Mouse (Mus musculus): ENCODE measurements around the gene Ucp3. TPM values are rescaled to one million over a fixed set of nuclear protein-coding genes. Genes with fewer than 3 reads are reported as not detected.

Gene Ucp3
- polyA plus RNA-seq, 1 experiment: 107 TPM

DNA sequence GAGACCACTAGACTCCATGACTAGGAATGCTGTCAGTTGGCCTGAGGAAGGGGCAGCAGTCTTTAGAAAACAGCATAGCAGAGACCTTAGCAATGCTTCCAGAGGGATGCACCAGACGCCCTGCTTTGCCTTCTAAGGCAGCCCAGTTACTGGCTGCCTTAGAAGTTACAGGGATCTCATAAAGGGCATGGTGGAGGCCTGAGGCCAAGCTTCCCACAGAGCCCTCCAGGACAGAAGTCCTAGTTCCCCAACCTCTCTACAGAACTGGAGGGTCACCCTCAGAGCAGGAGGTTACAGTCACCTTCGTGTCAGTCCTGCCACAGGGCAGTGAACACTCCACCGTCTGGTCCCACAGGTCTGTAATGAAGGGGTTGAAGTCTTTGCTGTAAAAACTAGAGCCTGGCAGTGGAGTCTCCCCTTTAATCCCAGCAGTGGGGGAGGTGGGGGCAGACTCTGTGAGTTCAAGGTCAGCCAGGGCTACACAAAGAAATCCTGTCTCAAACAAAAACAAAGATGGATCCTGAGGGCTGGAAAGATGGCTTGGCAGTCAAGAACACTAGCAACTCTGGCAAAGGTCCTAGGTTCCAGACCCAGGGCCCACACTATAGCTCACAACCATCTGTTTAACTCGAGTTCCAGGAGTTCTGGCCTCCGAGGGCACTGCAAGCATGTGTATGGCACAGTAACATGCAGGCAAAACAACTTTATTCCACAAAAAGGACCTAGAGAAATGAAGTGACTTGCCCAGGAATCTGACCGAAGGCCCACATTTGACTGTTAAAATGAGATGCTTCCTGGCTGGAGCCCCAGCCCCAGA, 28.4 kb downstream of the Ucp3 start:
- H3K4me1 ChIP-seq (ENCODE audit: control insufficient read depth, insufficient read depth, insufficient read length, low read length): peaks cover 3% of the 10 kb centered on the region; the same call in 1 of the 2 replicates
- no peak overlapping the region for H3K27ac ChIP-seq (replicated peaks; ENCODE audit: low read depth, low read length)
- H3K4me3 ChIP-seq (ENCODE audit: insufficient read depth, low read depth, low read length): no peak overlapping the region

DNA sequence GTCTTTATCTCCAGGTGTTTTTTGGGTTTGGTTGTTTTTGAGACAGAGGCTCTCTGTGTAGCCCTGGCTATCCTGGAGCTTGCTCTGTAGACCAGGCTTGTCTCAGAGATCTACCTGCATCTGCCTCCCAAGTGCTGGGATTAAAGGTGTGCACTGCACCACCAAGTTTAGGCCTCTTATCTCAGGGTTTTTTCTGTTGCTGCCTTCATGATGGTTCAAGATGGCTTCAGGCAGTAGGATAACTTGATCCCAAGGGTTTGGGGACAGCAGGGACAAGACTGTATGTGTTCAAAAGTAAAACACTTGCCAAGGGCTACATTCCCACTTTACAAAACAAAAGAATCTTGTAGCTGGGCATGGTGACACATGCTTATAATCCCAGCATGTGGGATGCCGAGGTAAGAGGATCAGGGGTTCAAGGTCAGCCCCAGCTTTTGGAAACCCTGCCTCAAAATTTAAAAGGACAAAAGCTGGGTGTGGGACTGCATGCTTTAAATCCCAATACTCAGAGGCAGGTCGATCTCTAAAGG, 29.1 kb downstream of the Ucp3 start:
- Histone ChIP-seq H3K27ac (replicated peaks; ENCODE audit: low read depth, low read length) (no peak overlapping the region), H3K4me1 (ENCODE audit: control insufficient read depth, insufficient read depth, insufficient read length, low read length) (peaks cover 3% of the 10 kb centered on the region; the same call in 1 of the 2 replicates)

DNA sequence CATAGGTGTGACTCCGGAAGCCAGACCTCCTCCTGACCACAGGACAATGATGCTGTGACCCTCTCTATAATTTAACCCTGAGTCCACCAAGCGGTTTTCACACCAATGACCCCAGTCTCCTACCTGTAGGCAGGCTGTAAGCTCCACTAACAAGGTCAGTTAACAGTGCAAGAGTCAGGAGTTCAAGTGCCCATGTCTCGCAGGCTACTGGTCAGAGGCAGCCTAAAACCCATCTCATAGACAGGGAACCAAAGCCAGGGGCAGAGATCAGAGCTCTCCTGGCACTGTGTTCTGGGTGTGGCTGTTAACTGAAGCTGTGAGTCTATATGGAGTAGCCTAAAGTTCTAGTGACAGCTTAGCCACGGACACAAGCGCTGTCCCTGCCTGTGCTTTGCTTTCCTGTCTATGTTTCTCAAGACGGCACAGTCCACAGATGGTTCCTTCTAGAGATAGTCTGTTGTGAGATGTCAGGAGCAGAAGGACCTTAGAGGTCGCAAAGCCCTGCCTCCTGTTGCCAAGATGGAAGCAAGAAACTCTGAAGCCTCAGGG, 29.7 kb downstream of the Ucp3 start:
- H3K4me3 ChIP-seq (ENCODE audit: insufficient read depth, low read depth, low read length): no peak overlapping the region
- H3K4me1 ChIP-seq (ENCODE audit: control insufficient read depth, insufficient read depth, insufficient read length, low read length): peaks cover 3% of the 10 kb centered on the region; the same call in 1 of the 2 replicates
- no peak overlapping the region for H3K27ac ChIP-seq (replicated peaks; ENCODE audit: low read depth, low read length)

More for the DNA sequence above, 29.1 kb downstream of the Ucp3 start:
- H3K4me3 ChIP-seq (ENCODE audit: insufficient read depth, low read depth, low read length): no peak overlapping the region

DNA sequence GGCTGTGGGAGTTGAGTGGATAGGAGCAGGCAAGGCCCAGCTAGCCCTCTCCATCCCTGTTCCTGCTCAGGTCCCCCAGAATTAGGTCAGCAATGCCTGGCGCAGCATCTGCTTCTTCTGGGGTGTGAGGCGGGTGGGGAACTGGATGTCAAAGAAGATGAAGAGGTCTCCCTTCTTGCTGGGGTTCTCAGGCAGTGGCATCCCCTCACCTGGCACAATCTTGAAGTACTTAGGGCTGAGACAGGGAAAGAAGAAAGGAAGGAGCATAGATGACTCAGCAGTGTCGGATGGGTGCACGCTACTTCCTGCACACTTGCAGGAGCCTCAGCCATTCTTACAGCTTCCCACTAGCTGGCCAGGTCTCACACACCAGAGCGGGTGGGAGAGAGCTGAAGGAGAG, 30.3 kb downstream of the Ucp3 start:
- H3K4me1 ChIP-seq (ENCODE audit: control insufficient read depth, insufficient read depth, insufficient read length, low read length): peaks cover 3% of the 10 kb centered on the region; the same call in 1 of the 2 replicates
- H3K4me3 ChIP-seq (ENCODE audit: insufficient read depth, low read depth, low read length): no peak overlapping the region
- H3K27ac ChIP-seq (replicated peaks; ENCODE audit: low read depth, low read length): no peak overlapping the region

DNA sequence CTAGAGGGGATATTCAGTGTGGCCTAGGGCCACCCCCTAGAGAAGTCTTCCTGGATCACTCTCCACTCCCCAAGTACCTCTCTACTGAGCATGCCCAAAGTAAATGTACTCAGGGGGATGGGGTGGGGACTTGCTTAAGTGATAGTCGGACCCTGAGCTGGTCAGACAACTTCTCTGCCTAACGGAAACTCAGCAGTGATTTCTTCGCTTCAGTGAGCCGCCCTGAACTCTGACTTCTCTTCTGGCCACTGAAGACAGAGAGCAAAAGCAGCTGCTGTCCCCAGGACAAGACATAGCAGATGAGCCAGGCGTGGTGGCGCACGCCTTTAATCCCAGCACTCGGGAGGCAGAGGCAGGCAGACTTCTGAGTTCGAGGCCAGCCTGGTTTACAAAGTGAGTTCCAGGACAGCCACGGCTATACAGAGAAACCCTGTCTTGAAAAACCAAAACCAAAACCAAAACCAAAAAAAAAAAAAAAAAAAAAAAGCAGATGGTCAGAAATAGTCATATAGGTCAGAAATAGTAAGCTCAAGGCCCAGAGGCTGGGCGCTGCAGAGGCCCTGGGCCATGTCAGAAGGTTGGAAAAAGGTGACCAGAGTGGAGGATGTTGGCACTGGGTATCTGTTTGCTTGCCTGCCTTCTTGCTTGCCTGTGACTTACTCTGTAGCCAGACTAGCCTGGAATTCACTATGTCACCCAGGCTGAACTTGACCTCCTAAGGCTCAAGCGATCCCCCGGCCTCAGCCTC, 32.1 kb downstream of the Ucp3 start:
- Histone ChIP-seq H3K27ac (replicated peaks; ENCODE audit: low read depth, low read length) (no peak overlapping the region), H3K4me1 (ENCODE audit: control insufficient read depth, insufficient read depth, insufficient read length, low read length) (peaks cover 3% of the 10 kb centered on the region; the same call in 1 of the 2 replicates), H3K4me3 (ENCODE audit: insufficient read depth, low read depth, low read length) (no peak overlapping the region)

DNA sequence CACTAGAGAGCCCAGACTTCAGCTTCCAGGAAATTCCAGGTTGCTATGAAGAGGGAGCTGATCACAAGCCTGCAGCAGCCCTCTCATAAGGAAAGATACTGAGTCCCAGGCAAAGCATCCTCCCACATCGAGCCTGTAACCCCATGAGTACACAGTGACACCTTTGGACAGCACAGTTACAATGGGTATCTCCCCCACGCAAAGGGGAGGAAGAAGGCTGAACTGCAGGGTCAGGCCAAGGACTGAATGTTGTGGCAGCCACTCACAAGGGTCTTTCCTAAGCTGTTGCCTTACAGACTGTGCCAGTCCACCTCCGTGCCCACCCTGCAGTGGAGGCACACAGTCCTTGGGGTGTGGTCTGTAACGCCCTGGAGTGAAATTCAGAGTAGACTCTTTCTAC, 33.7 kb downstream of the Ucp3 start:
- Histone ChIP-seq H3K27ac (replicated peaks; ENCODE audit: low read depth, low read length) (no peak overlapping the region), H3K4me3 (ENCODE audit: insufficient read depth, low read depth, low read length) (no peak overlapping the region), H3K4me1 (ENCODE audit: control insufficient read depth, insufficient read depth, insufficient read length, low read length) (no peaks in the 10 kb centered on the region)

DNA sequence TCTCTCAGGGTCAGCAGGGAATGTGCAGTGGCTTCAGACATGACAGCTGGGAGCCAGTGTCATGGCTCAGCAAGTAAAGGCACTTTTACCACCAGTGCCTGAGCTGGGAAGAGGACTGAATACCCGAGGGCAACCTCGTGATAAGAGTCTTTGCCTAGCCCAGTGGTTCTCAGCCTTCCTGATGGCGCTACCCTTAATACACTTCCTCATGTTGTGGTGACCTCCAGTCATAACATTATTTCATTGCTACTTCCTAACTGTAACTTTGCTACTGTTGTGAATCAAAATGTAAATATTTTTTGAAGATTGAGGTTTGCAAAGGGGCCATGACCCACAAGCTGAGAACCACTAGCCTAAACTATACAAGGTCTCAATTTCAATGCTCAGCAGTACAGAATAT, 35.9 kb downstream of the Ucp3 start:
- Histone ChIP-seq H3K4me3 (ENCODE audit: insufficient read depth, low read depth, low read length) (no peak overlapping the region), H3K27ac (replicated peaks; ENCODE audit: low read depth, low read length) (no peak overlapping the region)

DNA sequence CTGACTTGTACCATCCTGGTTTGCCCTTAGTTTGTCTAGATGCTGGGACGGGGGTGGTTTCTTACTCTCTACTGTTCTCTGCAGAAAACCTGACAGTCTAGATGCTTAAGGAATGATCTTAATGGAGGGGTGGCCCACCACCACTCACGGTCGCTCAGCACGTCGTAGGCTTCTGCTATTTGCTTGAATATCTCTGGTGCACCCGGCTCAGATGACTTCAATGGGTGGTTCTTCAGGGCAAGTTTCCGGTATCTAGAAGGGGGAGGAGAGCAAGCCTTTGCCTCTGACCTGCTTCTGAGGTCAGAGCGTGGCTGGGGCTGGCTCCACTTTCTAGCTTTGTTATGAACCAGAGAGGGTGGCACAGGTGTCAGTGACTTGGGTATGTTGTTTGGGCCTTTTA, 38.8 kb downstream of the Ucp3 start:
- H3K27ac ChIP-seq (replicated peaks; ENCODE audit: low read depth, low read length): no peak overlapping the region
- H3K4me1 ChIP-seq (ENCODE audit: control insufficient read depth, insufficient read depth, insufficient read length, low read length): no peaks in the 10 kb centered on the region
- no peak overlapping the region for H3K4me3 ChIP-seq (ENCODE audit: insufficient read depth, low read depth, low read length)

More for the DNA sequence above, 35.9 kb downstream of the Ucp3 start:
- no peaks in the 10 kb centered on the region for H3K4me1 ChIP-seq (ENCODE audit: control insufficient read depth, insufficient read depth, insufficient read length, low read length)

DNA sequence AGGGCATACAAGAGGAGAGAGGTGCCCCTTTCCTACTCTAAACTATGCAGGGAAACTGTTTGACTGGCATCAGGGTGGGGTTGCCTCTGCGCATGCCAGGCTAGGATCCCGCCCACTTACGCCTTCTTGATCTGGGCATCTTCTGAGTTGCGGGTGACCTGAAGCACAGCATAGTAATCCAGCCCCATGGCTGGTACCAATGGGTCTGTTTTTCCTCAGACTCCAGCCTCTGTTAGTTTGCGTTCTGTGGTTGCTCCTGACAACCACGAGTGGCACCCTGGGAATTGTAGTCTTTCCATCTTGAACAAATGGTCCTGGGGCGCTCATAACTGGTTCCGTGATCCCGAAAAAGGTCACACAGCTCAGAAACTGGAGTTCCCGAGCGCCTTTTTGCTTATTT, 41.8 kb downstream of the Ucp3 start, which contains the start of gene Dnajb13:
Gene Dnajb13, minus strand, starts transcription at position 388 of the 400 bp plus-strand sequence.
- H3K4me3 ChIP-seq (ENCODE audit: insufficient read depth, low read depth, low read length): no peak within 1 kb of the TSS
- H3K4me1 ChIP-seq (ENCODE audit: control insufficient read depth, insufficient read depth, insufficient read length, low read length): no peaks in the 10 kb centered on the region
- no peak within 1 kb of the TSS for H3K27ac ChIP-seq (replicated peaks; ENCODE audit: low read depth, low read length)

DNA sequence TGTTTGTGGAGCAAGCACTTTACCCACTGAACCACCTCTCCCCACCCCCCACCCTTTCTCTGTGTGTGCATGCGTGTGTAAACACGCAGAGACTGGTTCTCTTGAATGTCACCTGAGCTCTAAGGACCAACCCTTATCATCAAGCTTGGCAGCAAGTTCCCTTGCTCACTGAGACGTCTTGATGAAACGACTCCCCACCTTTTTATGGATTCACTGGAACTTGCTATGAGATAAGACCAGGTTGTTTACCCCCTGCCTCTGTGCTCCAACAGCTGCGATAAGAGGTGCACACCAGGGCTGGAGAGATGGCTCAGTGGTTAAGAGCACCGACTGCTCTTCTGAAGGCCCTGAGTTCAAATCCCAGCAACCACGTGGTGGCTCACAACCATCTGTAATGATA, 47.4 kb downstream of the Ucp3 start:
- Histone ChIP-seq H3K4me1 (ENCODE audit: control insufficient read depth, insufficient read depth, insufficient read length, low read length) (no peaks in the 10 kb centered on the region), H3K27ac (replicated peaks; ENCODE audit: low read depth, low read length) (no peak overlapping the region), H3K4me3 (ENCODE audit: insufficient read depth, low read depth, low read length) (no peak overlapping the region)

DNA sequence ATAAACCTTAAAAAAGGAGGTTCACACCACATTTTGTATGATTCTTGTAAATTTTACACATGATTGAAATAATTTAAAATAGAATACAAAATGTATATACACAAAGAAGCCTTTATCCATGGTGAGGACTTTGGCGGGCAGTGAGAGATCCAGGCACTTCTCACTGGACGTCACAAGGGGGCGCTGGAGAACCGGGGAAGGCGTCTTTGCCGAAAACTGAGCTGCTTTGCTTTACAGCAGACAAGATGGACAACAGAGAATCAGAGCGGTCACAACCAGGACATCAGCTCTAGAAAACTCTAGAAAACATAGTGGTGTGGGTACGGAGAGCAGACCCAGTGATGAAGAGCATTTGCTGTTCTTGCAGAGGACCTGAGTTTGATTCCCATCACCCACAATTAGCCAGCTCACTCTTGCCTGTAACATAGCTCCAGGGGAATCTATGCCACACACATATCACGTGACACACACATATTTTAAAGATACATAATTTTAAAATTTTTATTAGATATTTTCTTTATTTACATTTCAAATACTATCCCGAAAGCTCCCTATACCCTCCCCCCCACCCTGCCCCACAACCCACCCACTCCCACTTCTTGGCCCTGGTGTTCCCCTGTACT, 48.0 kb downstream of the Ucp3 start:
- Histone ChIP-seq H3K27ac (replicated peaks; ENCODE audit: low read depth, low read length) (no peak overlapping the region), H3K4me3 (ENCODE audit: insufficient read depth, low read depth, low read length) (no peak overlapping the region), H3K4me1 (ENCODE audit: control insufficient read depth, insufficient read depth, insufficient read length, low read length) (no peaks in the 10 kb centered on the region)

DNA sequence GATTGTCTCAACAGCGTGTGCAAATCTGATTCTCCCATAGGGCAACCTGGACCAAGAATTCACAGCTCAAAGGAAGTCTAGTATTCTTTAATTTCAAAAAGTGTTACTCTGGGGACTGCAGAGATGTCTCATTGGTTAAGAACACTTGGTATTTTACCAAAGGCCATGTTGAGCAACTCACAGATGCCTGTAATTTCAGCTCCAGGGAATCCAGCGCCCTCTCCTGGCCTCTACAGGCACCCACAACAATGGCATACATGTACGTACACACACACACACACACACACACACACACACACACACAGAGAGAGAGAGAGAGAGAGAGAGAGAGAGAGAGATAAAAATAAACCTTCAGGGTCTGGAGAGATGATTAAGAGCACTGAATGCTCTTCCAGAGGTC, 49.4 kb downstream of the Ucp3 start:
- no peak overlapping the region for H3K27ac ChIP-seq (replicated peaks; ENCODE audit: low read depth, low read length)
- H3K4me1 ChIP-seq (ENCODE audit: control insufficient read depth, insufficient read depth, insufficient read length, low read length): no peaks in the 10 kb centered on the region
- H3K4me3 ChIP-seq (ENCODE audit: insufficient read depth, low read depth, low read length): no peak overlapping the region

DNA sequence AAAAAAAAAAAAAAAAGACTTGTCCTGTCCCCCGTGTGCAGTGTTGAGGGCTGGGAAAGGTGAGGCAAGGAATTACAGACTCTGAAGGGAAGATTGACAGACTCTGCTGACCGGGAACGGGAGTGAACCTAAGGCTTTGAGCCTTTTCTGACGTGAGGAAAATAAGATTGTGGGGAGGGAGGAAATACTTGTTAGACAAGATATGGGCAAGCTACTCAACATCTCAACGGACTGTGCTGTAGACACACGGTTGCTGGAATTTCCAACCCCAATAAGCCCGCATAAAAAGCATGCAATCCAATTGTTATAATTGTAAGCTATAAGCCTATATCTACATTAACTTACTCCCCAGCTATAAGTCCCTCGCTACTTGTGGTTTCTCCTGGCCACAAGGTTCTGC, 51.9 kb downstream of the Ucp3 start:
- Histone ChIP-seq H3K4me3 (ENCODE audit: insufficient read depth, low read depth, low read length) (no peak overlapping the region), H3K27ac (replicated peaks; ENCODE audit: low read depth, low read length) (no peak overlapping the region), H3K4me1 (ENCODE audit: control insufficient read depth, insufficient read depth, insufficient read length, low read length) (no peaks in the 10 kb centered on the region)

DNA sequence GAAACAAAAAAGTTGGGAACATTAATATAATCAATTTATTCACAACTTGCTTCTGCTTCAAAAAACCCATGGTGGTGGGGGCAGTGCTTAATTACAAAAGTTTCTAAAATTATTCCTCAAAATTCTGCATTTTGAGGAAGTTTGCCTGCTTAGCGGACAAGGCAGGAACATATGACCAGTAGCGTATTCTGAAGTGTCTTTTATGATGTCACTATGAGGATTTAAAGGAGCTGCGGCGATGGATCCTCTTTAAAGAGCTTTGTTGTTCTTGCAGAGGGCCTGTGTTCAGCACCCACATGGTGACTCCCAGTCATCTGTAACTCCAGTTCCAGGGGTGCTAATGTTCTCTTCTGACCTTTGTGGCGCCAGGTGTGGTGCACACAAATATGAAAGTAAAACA, 58.0 kb downstream of the Ucp3 start:
- Histone ChIP-seq H3K4me1 (ENCODE audit: control insufficient read depth, insufficient read depth, insufficient read length, low read length) (no peaks in the 10 kb centered on the region), H3K4me3 (ENCODE audit: insufficient read depth, low read depth, low read length) (no peak overlapping the region), H3K27ac (replicated peaks; ENCODE audit: low read depth, low read length) (no peak overlapping the region)

DNA sequence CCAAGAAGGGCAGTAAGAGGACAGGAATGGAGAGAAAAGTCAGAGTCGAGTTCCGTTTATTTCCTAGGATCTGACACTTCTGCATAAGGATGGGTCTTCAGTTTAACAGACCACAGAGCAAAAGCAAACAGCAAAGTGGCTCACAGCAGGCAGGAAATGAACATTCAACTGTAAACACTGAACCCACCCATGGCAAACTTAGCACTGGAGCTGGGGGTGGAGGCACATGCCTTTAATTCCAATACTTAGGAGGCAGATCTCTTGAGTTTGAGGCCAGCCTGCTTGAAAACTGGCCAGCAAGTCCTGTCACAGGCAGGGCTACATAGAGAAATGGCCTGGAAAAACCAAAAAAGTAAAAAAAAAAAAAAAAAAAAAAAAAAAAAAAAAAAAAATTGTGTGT, 60.7 kb downstream of the Ucp3 start:
- Histone ChIP-seq H3K27ac (replicated peaks; ENCODE audit: low read depth, low read length) (peak overlapping the region; percentile 2), H3K4me3 (ENCODE audit: insufficient read depth, low read depth, low read length) (no peak overlapping the region), H3K4me1 (ENCODE audit: control insufficient read depth, insufficient read depth, insufficient read length, low read length) (no peaks in the 10 kb centered on the region)

Data from brown adipose tissue, adult 24 weeks (tissue).